Mouse (Mus musculus): ENCODE data around the gene Inpp5k. TPM values are rescaled to one million over a fixed set of nuclear protein-coding genes. Genes with fewer than 3 reads are reported as not detected.
A peak's percentile ranks its signal among the peaks of the same experiment; 100 is the strongest.

Gene Inpp5k
- polyA plus RNA-seq, 1 experiment from 2014 or later, result 59.3 TPM

- H3K4me3 ChIP-seq (replicated peaks; ENCODE audit: low read length), result no peak overlapping the region
- no peak overlapping the region for H3K4me2 ChIP-seq (ENCODE audit: low read length)
- H3K27ac ChIP-seq (ENCODE audit: low read length), result no peak overlapping the region
- peaks cover 2% of the 10 kb centered on the region; the same call in 1 of the 2 replicates for H3K36me3 ChIP-seq (ENCODE audit: control insufficient read depth, insufficient read depth)
- 82% methylated on average over 3 of the region's 3 CpGs for WGBS
- no peak for ATAC-seq
- H3K27me3 ChIP-seq (replicated peaks; ENCODE audit: control insufficient read depth, insufficient read depth, low read length), result no peaks in the 10 kb centered on the region
- H3K9me3 ChIP-seq (ENCODE audit: control insufficient read depth, low read length), result no peaks in the 10 kb centered on the region
- H3K4me1 ChIP-seq (replicated peaks; ENCODE audit: control insufficient read depth, insufficient read depth, low read length), result no peaks in the 10 kb centered on the region
- H3K9ac ChIP-seq (replicated peaks; ENCODE audit: low read depth, low read length), result no peak overlapping the region
Measured at GRCm38 (mm10) chr11:75668621-75669020, 37.8 kb downstream of the Inpp5k start.

DNA sequence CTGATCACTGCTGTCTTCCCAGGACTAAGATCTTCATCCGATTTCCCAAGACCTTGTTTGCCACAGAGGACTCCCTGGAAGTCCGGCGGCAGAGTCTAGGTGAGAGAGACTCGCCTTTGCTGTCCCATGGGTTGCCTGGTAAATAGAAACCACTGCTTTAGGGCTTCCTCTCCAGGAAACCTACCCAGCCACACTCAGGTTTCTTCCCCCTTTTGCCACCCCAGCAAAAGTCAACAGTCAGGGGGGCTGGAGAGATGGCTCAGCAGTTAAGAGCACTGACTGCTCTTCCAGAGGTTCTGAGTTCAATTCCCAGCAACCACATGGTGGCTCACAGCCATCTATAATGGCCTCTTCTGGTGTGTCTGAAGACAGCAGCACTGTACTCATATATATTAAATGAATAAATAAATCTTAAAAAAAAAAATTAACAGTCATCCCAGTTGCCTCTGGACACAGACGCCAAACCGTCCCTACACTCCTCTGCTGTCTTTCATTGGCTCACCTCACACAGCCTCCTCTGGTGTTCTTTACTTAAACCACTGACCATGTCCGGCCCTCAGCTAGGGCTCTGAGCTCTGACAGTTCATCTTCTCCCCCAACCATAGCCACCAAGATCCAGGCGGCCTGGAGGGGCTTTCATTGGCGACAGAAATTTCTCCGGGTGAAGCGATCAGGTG, 38.5 kb downstream of the Inpp5k start:
- Histone ChIP-seq H3K9ac (replicated peaks; ENCODE audit: low read depth, low read length) (no peak overlapping the region), H3K27me3 (replicated peaks; ENCODE audit: control insufficient read depth, insufficient read depth, low read length) (no peaks in the 10 kb centered on the region), H3K27ac (ENCODE audit: low read length) (no peak overlapping the region), H3K4me3 (replicated peaks; ENCODE audit: low read length) (no peak overlapping the region), H3K36me3 (ENCODE audit: control insufficient read depth, insufficient read depth) (peaks cover 2% of the 10 kb centered on the region; the same call in 1 of the 2 replicates), H3K4me2 (ENCODE audit: low read length) (no peak overlapping the region), H3K9me3 (ENCODE audit: control insufficient read depth, low read length) (no peaks in the 10 kb centered on the region), H3K4me1 (replicated peaks; ENCODE audit: control insufficient read depth, insufficient read depth, low read length) (no peaks in the 10 kb centered on the region)
- 91% methylated on average over 11 of the region's 11 CpGs for WGBS
- no peak for ATAC-seq

DNA sequence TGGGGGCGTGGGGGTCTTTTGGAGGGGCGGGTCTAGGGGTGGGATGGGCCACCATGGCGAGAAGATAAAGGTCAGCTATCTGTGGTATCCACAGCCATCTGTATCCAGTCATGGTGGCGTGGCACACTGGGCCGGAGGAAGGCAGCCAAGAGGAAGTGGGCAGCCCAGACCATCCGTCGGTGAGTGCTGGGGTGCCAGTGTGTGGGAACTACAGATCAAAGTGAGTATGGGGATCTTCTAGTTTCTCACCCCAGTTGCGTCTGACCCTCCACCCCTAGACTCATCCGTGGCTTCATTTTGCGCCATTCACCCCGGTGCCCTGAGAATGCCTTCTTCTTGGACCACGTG, 39.0 kb downstream of the Inpp5k start:
- Histone ChIP-seq H3K27me3 (replicated peaks; ENCODE audit: control insufficient read depth, insufficient read depth, low read length) (no peaks in the 10 kb centered on the region), H3K27ac (ENCODE audit: low read length) (no peak overlapping the region), H3K4me2 (ENCODE audit: low read length) (no peak overlapping the region), H3K36me3 (ENCODE audit: control insufficient read depth, insufficient read depth) (peaks cover 2% of the 10 kb centered on the region; the same call in 1 of the 2 replicates), H3K4me1 (replicated peaks; ENCODE audit: control insufficient read depth, insufficient read depth, low read length) (no peaks in the 10 kb centered on the region), H3K4me3 (replicated peaks; ENCODE audit: low read length) (no peak overlapping the region), H3K9ac (replicated peaks; ENCODE audit: low read depth, low read length) (no peak overlapping the region), H3K9me3 (ENCODE audit: control insufficient read depth, low read length) (no peaks in the 10 kb centered on the region)
- no peak for ATAC-seq
- WGBS, result 94% methylated on average over 12 of the region's 12 CpGs

- Histone ChIP-seq H3K27ac (ENCODE audit: low read length) (no peak overlapping the region), H3K4me1 (replicated peaks; ENCODE audit: control insufficient read depth, insufficient read depth, low read length) (no peaks in the 10 kb centered on the region), H3K4me3 (replicated peaks; ENCODE audit: low read length) (no peak overlapping the region), H3K36me3 (ENCODE audit: control insufficient read depth, insufficient read depth) (peaks cover 2% of the 10 kb centered on the region; the same call in 1 of the 2 replicates), H3K9me3 (ENCODE audit: control insufficient read depth, low read length) (no peaks in the 10 kb centered on the region), H3K27me3 (replicated peaks; ENCODE audit: control insufficient read depth, insufficient read depth, low read length) (no peaks in the 10 kb centered on the region), H3K4me2 (ENCODE audit: low read length) (no peak overlapping the region), H3K9ac (replicated peaks; ENCODE audit: low read depth, low read length) (no peak overlapping the region)
- ATAC-seq, result no peak
- 91% methylated on average over 22 of the region's 22 CpGs for WGBS
Measured at GRCm38 (mm10) chr11:75671426-75672180, 40.8 kb downstream of the Inpp5k start.

GRCm38 (mm10) chr11:75673411-75673810, 42.6 kb downstream of the Inpp5k start:
- Histone ChIP-seq H3K27me3 (replicated peaks; ENCODE audit: control insufficient read depth, insufficient read depth, low read length) (no peaks in the 10 kb centered on the region), H3K4me2 (ENCODE audit: low read length) (no peak overlapping the region), H3K9me3 (ENCODE audit: control insufficient read depth, low read length) (no peaks in the 10 kb centered on the region), H3K36me3 (ENCODE audit: control insufficient read depth, insufficient read depth) (peaks cover 2% of the 10 kb centered on the region; the same call in 1 of the 2 replicates), H3K4me3 (replicated peaks; ENCODE audit: low read length) (no peak overlapping the region), H3K27ac (ENCODE audit: low read length) (no peak overlapping the region), H3K4me1 (replicated peaks; ENCODE audit: control insufficient read depth, insufficient read depth, low read length) (no peaks in the 10 kb centered on the region), H3K9ac (replicated peaks; ENCODE audit: low read depth, low read length) (no peak overlapping the region)
- WGBS, result 92% methylated on average over 5 of the region's 5 CpGs
- no peak for ATAC-seq

- H3K9ac ChIP-seq (replicated peaks; ENCODE audit: low read depth, low read length), result no peak overlapping the region
- no peaks in the 10 kb centered on the region for H3K27me3 ChIP-seq (replicated peaks; ENCODE audit: control insufficient read depth, insufficient read depth, low read length)
- no peak for ATAC-seq
- H3K4me1 ChIP-seq (replicated peaks; ENCODE audit: control insufficient read depth, insufficient read depth, low read length), result peaks cover under 1% of the 10 kb centered on the region; the same call in 1 of the 2 replicates
- H3K36me3 ChIP-seq (ENCODE audit: control insufficient read depth, insufficient read depth), result peaks cover 2% of the 10 kb centered on the region; the same call in 1 of the 2 replicates
- H3K27ac ChIP-seq (ENCODE audit: low read length), result no peak overlapping the region
- no peaks in the 10 kb centered on the region for H3K9me3 ChIP-seq (ENCODE audit: control insufficient read depth, low read length)
- WGBS, result 84% methylated on average over 3 of the region's 3 CpGs
- no peak overlapping the region for H3K4me3 ChIP-seq (replicated peaks; ENCODE audit: low read length)
- H3K4me2 ChIP-seq (ENCODE audit: low read length), result no peak overlapping the region
Measured at GRCm38 (mm10) chr11:75674875-75675274, 44.1 kb downstream of the Inpp5k start.

DNA sequence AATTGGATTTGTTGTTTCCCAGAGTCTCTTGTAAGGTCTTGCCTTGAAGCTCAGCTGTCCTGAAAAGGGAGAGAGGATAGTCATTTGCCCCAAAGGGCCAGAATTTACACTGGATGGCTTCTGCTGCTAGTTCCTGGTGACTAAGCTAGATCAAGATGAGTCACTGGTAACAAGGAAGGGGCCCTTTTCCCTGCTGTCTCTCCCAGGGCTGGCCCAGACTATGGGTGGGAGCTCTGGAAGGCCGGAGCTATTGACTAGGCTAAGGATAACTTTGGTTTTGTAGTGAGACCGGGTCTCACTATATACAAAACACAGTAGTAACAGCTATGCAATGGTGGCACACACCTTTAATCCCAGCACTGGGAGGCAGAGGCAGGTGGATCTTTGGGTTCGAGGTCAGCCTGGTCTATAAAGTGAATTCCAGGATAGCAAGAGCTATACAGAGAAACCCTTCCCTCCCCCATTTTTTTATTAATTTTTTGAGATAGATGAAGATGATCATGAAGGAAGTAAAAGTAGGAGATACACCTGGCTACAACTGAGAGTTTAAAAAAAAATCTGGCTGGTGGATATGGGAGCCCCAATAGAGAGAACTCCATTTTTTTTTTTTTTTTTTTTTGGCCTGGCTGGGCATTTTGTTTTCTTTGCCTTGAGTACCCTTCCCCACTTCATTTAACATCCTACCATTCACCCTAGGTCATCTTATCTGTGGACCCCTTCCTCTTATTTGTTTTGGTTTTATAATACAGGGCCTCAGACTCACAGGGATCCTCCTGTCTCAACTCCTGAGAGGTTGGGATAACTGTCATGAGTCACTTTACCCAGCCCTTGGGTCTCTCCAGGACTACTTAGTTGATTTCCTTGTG, 47.3 kb downstream of the Inpp5k start:
- no peak for ATAC-seq
- H3K9ac ChIP-seq (replicated peaks; ENCODE audit: low read depth, low read length), result peak overlapping the region; percentile 27
- WGBS, result 90% methylated on average over 3 of the region's 3 CpGs
- H3K4me2 ChIP-seq (ENCODE audit: low read length), result peak overlapping the region; percentile 48
- no peaks in the 10 kb centered on the region for H3K9me3 ChIP-seq (ENCODE audit: control insufficient read depth, low read length)
- no peaks in the 10 kb centered on the region for H3K36me3 ChIP-seq (ENCODE audit: control insufficient read depth, insufficient read depth)
- H3K27me3 ChIP-seq (replicated peaks; ENCODE audit: control insufficient read depth, insufficient read depth, low read length), result no peaks in the 10 kb centered on the region
- H3K4me3 ChIP-seq (replicated peaks; ENCODE audit: low read length), result peak overlapping the region; percentile 98
- H3K4me1 ChIP-seq (replicated peaks; ENCODE audit: control insufficient read depth, insufficient read depth, low read length), result peaks cover 13% of the 10 kb centered on the region
- H3K27ac ChIP-seq (ENCODE audit: low read length), result no peak overlapping the region

- H3K27me3 ChIP-seq (replicated peaks; ENCODE audit: control insufficient read depth, insufficient read depth, low read length), result no peaks in the 10 kb centered on the region
- peak within 1 kb of the TSS; percentile 85 for H3K4me2 ChIP-seq (ENCODE audit: low read length)
- peak within 1 kb of the TSS; percentile 98 for H3K4me3 ChIP-seq (replicated peaks; ENCODE audit: low read length)
- ATAC-seq, result peak; percentile 99
- H3K27ac ChIP-seq (ENCODE audit: low read length), result peak within 1 kb of the TSS; percentile 91
- peak within 1 kb of the TSS; percentile 95 for H3K9ac ChIP-seq (replicated peaks; ENCODE audit: low read depth, low read length)
- under 1% methylated on average over 55 of the region's 55 CpGs for WGBS
- H3K36me3 ChIP-seq (ENCODE audit: control insufficient read depth, insufficient read depth), result no peaks in the 10 kb centered on the region; the same call in 1 of the 2 replicates
- no peaks in the 10 kb centered on the region for H3K9me3 ChIP-seq (ENCODE audit: control insufficient read depth, low read length)
- peaks cover 13% of the 10 kb centered on the region for H3K4me1 ChIP-seq (replicated peaks; ENCODE audit: control insufficient read depth, insufficient read depth, low read length)
Measured at GRCm38 (mm10) chr11:75678747-75679438, 48.1 kb downstream of the Inpp5k start, which contains the start of gene Crk. Gene Crk (plus strand): TSS chr11:75679259.
